Mouse (Mus musculus) testis, postnatal 10 days (tissue): ENCODE measurements around the gene Yipf3.

Source experiments
- DNase-seq: peaks from one replicate; pipeline ENCODE4 v3.0.0; 2021; ENCODE audit warnings: low spot score

The Yipf3 gene

GRCm38 (mm10) chr17:46255147-46255546 is 7.3 kb downstream of the Yipf3 start:
- no peak for DNase-seq

DNA sequence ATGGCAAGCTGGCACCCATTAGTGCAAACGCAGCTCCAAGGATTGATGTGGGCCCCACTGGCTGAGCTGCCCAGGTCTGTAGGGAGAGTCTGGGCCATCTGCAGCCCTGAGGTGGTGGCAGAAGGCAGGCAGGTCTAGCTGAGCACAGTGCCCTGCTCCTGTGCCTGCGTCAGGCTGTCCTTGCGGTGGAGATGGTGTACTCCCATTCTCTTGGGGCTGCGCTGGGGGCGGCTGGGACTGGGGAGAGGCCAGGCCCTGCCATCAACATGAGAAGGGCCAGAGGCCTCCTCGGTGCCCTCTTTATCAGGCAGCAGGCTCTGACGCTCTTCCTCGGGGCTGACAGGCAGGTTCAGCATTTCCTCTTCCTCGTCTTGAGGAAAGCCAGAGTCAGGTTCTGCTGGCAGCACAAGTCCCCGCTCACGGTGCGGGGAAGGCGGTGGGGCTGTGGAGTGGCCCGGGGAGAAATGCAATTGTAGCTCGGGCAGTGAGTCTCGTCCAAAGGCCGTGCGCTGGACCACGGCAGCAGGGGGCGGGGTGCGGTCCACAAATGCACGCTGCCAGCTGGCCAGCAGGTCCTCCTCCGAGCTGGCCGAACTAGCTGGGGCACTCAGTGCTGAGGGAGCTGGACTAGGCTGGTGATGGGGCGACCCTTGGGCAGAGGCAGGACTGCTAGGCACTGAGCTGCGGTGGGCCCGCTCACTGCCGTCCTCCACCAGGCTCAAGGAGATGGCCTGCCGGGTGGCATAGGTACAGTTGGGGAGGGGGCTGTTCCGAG is 10.6 kb downstream of the Yipf3 start:
- no peak for DNase-seq

GRCm38 (mm10) chr17:46259675-46260074 is 11.8 kb downstream of the Yipf3 start:
- DNase-seq: no peak

- no peak for DNase-seq
These were observed 14.4 kb downstream of the Yipf3 start for GRCm38 (mm10) chr17:46262201-46262694.

- DNase-seq: no peak
These were observed 17.6 kb downstream of the Yipf3 start for GRCm38 (mm10) chr17:46265502-46265901.

- DNase-seq: peak; percentile 88
These were observed 18.2 kb downstream of the Yipf3 start for GRCm38 (mm10) chr17:46265918-46266618.

GRCm38 (mm10) chr17:46266986-46267385 is 19.1 kb downstream of the Yipf3 start:
- no peak for DNase-seq

DNA sequence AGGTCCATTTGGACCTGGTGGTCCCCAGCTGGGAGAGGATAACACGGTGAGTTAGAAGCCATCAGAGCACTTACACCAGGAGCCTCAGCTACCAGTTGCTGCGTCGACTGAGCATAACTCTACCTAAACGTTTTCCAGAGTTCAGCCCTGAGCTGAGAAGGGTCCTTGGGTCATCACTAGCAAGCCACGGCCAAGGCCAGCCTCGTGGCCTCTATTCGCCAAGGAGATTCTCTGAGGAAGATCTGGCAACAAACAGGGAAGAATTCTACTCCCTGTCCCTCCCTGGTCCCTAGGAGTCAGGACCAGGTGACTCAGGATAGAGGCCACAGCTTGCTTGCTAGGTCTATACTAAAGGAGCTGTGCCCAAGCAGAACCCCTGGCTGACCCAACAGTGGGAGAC is 19.6 kb downstream of the Yipf3 start:
- no peak for DNase-seq

DNA sequence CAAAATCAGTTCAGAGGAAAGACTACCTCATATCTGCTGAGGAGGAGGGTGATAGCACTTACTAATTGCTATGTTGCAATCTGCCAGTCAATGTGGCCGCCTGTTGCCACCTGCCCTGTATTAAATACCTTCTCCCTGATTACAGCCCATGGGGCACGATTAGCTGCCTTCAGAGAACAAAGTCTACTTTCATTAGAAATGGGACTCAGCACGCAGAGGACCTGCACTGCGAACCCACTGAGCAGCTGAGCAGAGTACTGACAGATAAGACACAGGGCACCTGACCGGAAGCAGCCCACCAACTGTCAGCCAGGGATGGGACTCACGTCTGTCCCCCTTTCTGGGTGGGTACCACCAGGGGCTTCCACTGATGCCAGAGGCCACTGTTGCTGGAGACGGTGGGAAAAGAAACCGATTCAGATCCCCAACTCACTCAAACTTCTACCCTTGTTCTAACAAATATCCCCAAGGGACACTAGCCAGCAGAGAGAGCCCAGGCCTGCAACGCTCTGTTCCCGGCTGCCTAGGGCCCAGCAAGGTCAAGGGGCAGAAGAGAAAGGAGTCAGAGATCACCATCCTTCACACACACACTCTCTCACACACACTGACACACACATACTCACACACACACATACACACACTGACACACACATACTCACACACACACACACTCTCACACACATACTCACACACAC is 20.3 kb downstream of the Yipf3 start:
- DNase-seq: no peak

DNA sequence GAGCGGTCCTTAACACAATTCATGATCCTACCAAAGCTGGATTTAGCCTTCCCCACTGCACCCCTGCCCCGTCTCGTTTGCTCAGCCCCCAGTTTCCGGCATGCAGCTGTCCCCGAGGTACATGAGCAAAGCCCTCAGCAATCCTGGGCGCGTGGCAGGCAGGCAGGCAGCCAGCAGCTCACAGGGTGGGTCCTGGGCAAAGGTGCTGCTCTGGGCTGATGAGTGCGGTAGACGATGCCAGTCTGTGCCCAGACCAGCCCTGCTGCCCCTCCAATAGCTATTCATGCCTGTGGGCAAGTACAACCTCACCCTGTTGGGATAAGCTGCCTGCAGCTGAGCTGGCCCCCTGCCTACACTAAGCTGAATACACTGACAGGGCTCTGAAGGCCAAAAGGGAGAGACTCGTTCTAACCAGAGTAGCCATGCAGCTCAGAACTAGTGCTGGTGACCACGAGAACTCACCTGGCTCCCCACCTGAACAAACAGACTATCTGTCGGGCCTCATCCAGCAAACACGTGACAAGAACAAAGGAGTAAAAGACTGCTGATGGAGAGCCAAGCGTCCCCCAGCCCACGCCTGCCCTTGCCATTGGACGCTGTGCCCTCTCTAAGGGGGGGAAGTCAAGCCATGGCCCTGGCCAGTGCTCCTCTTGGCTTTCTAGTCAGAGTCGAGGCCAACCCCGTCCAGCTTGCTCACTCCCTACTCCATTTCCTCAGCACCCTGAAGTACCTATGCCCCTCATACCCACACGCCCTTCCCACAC is 22.1 kb downstream of the Yipf3 start:
- DNase-seq: no peak

DNA sequence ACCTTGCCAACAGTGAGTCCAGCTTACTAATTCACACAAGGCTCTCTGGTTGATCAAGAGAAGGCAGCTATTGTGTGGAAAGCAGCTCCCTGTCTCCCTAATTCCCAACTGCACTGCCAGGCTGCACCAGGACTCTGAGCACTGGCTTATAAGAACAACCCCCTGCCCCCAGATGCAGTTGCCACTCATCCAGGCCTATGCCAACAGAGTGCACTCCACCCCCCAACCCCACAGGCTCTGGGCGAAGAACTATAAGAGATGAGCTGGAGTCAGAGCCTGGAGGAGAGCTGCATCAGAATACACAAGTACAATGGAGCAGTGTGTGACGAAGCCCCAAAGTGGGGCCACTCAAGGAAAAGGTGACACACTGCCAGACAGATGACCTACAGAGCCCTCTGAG is 24.2 kb downstream of the Yipf3 start:
- DNase-seq: no peak

GRCm38 (mm10) chr17:46272675-46273074 is 24.8 kb downstream of the Yipf3 start:
- no peak for DNase-seq

DNA sequence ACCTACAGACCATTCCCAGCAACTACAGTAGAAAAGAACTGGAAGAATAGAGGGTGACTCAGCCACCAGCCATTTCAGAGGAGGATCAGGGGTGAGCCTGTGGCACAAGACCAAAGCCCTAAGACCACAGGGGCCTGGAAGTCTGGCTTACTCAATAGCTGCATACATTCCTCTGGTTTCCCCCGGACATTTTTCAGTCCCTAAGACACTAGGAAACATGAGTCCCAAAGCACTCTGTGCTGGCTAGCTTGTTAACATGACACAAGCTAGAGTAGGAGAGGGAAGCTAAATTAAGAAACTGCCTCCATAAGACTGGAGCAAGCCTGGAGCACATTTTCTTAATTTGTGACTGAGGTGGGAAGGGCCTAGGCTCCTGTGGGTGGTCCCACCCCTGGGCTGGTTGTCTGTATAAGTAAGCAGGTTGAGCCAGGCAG is 25.9 kb downstream of the Yipf3 start:
- DNase-seq: no peak

GRCm38 (mm10) chr17:46274465-46274864 is 26.6 kb downstream of the Yipf3 start:
- no peak for DNase-seq

- DNase-seq: no peak
These were observed 27.2 kb downstream of the Yipf3 start for GRCm38 (mm10) chr17:46275034-46275433.

DNA sequence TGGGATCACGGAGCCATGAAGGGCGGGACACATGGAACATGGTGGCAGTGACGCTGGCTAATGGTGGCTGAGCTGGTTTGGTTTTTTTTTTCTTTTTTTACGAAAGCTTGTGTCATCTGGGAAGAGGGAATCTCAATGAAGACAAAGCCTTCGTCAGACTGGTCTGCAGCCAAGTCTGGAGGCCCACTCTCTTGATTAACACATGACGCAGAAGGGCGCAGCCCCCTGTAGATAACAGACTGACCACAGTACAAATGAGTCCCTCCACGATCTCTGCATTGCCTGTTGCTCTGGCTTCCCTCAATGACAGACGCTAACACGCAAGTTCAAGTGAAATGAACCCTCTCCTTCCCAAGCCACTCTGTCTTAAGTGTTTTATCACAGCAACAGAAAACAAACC is 27.6 kb downstream of the Yipf3 start:
- no peak for DNase-seq

- no peak for DNase-seq
These were observed 29.7 kb downstream of the Yipf3 start for GRCm38 (mm10) chr17:46277586-46277985.

DNA sequence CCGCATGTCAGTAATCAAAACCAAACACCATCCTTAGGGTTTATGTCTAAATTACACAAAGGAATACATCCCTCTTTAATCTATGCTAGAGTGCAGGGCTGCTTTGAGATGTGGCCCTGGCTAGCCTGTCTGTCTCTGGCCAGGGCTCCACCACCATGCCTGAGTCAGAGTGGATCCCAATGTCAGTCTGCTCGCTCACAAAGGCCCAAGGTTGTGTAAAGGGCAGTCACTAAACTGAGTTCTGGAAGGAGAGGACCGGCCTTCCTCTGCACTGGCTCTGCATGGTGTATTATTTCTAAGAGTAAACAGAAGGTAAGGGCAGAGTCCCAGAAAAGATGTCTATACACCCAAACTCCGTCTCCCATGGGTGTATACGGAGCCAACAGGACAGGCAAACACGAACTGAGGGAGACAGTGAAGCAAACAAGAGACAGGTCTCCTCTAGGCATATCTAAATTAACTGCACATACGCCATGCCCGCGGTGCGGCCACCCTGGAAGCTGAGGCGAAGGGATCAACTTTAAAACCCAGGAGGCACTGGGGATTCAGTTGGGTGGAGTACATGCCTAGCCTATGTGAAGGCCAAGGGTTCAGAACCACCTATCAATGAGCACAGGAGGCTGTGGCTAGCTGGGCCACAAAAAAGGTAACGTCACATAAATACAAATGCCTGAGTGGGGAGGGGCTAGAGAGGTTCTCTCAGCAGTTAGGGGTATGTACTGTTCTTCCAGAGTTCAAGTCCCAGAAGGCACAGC is 30.3 kb downstream of the Yipf3 start:
- DNase-seq: no peak

DNA sequence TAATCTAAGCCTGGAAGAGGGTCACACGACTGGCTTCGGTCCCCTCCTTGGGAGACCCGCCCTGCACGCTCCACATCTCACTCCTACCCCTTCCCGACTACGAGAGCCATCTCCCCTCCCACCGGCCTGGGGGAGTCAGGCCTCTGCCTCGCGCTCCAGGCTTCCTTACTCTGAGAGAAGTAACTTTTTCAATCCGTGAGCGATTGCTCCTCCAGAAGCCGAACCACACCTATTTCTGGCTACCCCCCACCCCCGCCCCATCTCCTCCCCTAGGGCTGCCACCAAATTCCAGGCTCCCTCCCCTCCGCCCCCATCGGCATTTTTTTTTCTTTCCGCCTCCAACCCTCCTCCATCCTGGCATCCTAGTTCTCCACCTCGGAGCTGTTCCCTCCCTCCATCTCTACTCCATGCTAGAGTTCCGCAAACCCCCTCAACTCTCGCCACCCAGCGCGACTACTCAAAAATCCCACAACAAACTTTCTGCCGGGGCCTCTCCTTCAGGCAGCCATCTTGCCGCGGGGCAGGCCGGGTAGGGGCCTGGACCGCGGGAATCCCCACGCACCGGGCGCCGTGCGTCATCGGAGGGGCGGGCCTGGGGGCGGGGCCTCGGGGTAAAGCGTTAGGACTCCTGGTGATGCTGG is 34.7 kb downstream of the Yipf3 start, which contains the start of gene Tjap1:
Gene Tjap1 (minus strand): TSS at position 544 of the 641 bp plus-strand sequence.
- DNase-seq: peak; percentile 94

DNA sequence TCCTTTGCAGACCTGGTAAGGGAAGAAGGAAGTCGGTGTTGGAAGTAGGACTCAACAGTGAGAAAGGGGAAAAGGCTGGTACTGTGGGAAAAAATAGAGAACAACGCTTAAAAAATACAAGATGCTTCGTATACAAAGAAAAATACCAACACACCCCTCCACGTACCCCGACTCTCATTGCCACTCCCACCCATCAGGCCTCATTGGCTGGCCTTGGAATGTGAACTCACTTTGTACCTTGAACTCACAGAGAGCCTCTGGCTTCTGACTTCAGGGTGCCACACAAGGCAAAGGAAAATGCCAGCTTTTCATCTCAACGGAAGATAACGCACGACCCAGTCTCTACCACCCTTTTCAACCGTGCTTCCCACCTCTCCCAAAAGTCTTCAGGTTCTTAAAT is 35.3 kb downstream of the Yipf3 start:
- DNase-seq: no peak

- no peak for DNase-seq
These were observed 36.0 kb downstream of the Yipf3 start for GRCm38 (mm10) chr17:46283911-46284310.
